Mouse (Mus musculus) midbrain, postnatal 0 days (tissue): ENCODE measurements around the gene Ptges3. TPM values are rescaled to one million over a fixed set of nuclear protein-coding genes. Genes with fewer than 3 reads are reported as not detected.

Experiments
- ATAC-seq: fragments of 200-750 bp; cut with Nextera tagmentation; 2 replicates; pipeline ENCODE4 v1.8.0; 2017; ENCODE audit warnings: moderate number of reproducible peaks, mild to moderate bottlenecking, moderate TSS enrichment, moderate library complexity; ENCODE audit not compliant: low FRiP score
- DNase-seq: peaks from one replicate; pipeline ENCODE4 v3.0.0-alpha.2; 2015; ENCODE audit warnings: low spot score
- H3K27ac ChIP-seq: fragments of 300-500 bp; sonication (generic); 2 replicates; pipeline ENCODE4 v1.5.1; 2014; ENCODE audit warnings: low read depth, mild to moderate bottlenecking, low read length, mixed read lengths
- H3K27me3 ChIP-seq: fragments of 300-500 bp; sonication (generic); 2 replicates; pipeline ENCODE4 v1.6.1; 2014; ENCODE audit warnings: low read length, control low read depth, mixed read lengths; ENCODE audit not compliant: insufficient read depth
- H3K36me3 ChIP-seq: fragments of 300-500 bp; sonication (generic); 2 replicates; pipeline ENCODE4 v1.6.1; 2014; ENCODE audit warnings: low read length, control low read depth, mixed read lengths; ENCODE audit not compliant: insufficient read depth
- H3K4me1 ChIP-seq: fragments of 300-500 bp; sonication (generic); 2 replicates; pipeline ENCODE4 v1.6.1; 2014; ENCODE audit warnings: mild to moderate bottlenecking, control low read depth, antibody characterized with exemption, low read length, mixed read lengths; ENCODE audit not compliant: insufficient read depth
- H3K4me2 ChIP-seq: fragments of 300-500 bp; sonication (generic); 2 replicates; pipeline ENCODE4 v1.6.1; 2014; ENCODE audit warnings: low read depth, mild to moderate bottlenecking, low read length, mixed read lengths; ENCODE audit not compliant: poor library complexity, severe bottlenecking
- H3K4me3 ChIP-seq: fragments of 300-500 bp; sonication (generic); 2 replicates; pipeline ENCODE4 v1.5.1; 2014; ENCODE audit warnings: low read depth, mild to moderate bottlenecking, low read length, moderate library complexity
- H3K9ac ChIP-seq: fragments of 300-500 bp; sonication (generic); replicated peaks from 2 replicates; pipeline ENCODE4 v1.6.1; 2014; ENCODE audit warnings: mild to moderate bottlenecking, low read length, moderate library complexity, mixed read lengths; ENCODE audit not compliant: poor library complexity, severe bottlenecking
- H3K9me3 ChIP-seq: fragments of 300-500 bp; sonication (generic); 2 replicates; pipeline ENCODE4 v1.6.1; 2016; ENCODE audit warnings: low read length, control low read depth
- CTCF ChIP-seq: IDR thresholded peaks from 2 replicates; pipeline ENCODE4 v1.5.1; 2016; ENCODE audit warnings: antibody characterized with exemption, mild to moderate bottlenecking
- WGBS: fragments of 180-500 bp; shearing (Covaris S2); extraction: QIAGEN DNeasy Blood & Tissue Kit; methylation state at CpG from one replicate; pipeline ENCODE4 v1.1.7; 2014; 5-methylcytosine and 5-hydroxymethylcytosine counted together
- polyA plus RNA-seq: library from polyadenylated mRNA; unstranded; fragments of >200 nt; fragmentation: Nextera tagmentation; extraction: Ambion mirVana; gene quantifications from 2 replicates; pipeline ENCODE4 v1.2.1, GENCODE M21; 2015
- total RNA-seq: library from RNA; depleted of rRNA; stranded (reverse); fragments of >200 nt; gene quantifications from 2 replicates; pipeline ENCODE4 v1.2.3, GENCODE M21; 2014

Ptges3 gene
- total and polyA plus RNA-seq, 2 experiments from 2014 or later = 109 to 433 TPM

DNA sequence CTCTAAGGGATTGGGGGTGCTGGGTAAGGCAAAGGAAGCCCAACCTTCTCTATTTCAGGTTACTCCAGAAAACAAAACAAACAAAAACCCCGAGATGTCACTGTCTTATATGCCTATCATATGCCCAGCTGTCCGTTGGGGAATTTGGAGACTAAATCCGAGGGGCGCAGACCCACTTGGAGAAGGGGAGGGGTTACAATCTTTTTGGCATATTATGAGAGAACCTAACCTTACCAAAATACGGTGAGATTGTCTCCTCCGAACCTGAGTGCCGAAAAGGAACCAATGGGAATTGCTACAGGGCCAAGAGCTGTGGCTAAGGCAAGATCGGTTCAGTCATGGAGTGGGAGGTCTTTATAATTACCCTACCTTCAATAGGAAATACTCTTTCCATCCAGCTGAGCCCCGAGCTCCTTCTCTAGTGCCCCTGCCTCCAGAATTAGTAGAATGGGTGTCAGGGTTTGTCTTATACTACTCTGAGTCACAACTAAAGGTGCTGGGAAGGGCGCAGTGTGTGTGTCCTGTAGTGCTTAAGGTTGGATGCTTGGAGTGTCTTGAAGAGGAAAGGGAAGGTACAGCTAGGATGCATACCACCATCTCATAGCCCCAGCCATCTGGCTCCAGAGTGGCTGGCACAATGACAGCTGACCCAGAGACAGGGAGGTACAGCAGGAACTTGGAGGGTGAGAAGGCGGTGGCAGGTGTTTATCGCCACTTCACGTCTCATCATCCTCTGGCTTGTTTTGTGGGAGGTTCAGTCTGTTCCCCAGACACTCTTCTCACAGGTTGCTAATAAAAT is 34.9 kb downstream of the Ptges3 start:
- H3K9me3 ChIP-seq = no peaks in the 10 kb centered on the region
- peak overlapping the region; percentile 95 for H3K4me2 ChIP-seq
- H3K9ac ChIP-seq = peak overlapping the region; percentile 80
- H3K27me3 ChIP-seq = no peaks in the 10 kb centered on the region
- H3K36me3 ChIP-seq = peaks cover 16% of the 10 kb centered on the region
- DNase-seq = peak; percentile 28
- no peak for TF ChIP-seq CTCF
- WGBS = 27% methylated on average over 13 of the region's 13 CpGs
- H3K4me1 ChIP-seq = peaks cover 22% of the 10 kb centered on the region
- peak overlapping the region; percentile 83 for H3K4me3 ChIP-seq
- no peak for ATAC-seq
- H3K27ac ChIP-seq = peak overlapping the region; percentile 80

DNA sequence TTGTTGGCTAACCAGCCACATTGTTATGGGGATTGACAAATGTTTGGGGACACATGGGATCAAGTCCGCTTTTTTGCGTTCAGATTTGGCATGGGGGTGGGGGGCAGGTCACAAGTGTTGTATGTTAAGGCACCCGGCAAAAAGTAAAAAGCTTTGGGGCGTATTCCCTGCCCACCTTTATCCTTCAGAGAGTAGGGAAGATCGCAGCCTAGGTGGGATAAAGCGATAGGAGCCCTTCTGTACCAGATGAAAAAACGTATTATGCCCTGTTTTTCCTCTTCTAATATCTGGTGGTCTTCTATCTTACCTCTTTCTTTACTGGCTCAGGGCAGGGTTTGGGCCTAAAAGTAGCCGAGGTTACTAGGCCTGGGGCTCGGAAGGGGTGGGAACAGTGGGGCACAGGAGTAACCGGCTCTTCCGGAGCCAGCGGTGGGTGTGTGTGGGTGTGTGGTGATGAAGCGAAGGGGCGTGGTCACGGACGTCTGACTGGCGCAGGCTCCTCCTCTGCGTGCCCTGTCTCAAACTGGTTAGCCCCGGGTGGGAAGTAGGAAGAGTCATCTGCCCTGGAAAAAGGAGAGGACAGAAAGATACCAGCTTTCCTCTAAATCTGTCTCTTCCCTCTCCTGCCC is 35.7 kb downstream of the Ptges3 start:
- Histone ChIP-seq H3K4me1 (peaks cover 22% of the 10 kb centered on the region), H3K27ac (no peak overlapping the region), H3K4me2 (peak overlapping the region; percentile 36), H3K36me3 (peaks cover 8% of the 10 kb centered on the region; the same call in 1 of the 2 replicates), H3K9me3 (no peaks in the 10 kb centered on the region), H3K9ac (0 out of 2 replicates have a peak overlapping the region, but pooled peaks have one; percentile 33), H3K27me3 (no peaks in the 10 kb centered on the region), H3K4me3 (peak overlapping the region; percentile 17; the same call in 1 of the 2 replicates)
- TF ChIP-seq CTCF = no peak
- WGBS = 13% methylated on average over 19 of the region's 19 CpGs
- peak; percentile 74 for DNase-seq
- no peak for ATAC-seq

GRCm38 (mm10) chr10:128095003-128095636 is 36.4 kb downstream of the Ptges3 start:
- Histone ChIP-seq H3K4me2 (no peak overlapping the region), H3K9me3 (no peaks in the 10 kb centered on the region), H3K9ac (no peak overlapping the region), H3K4me1 (peaks cover 22% of the 10 kb centered on the region), H3K27me3 (no peaks in the 10 kb centered on the region), H3K4me3 (no peak overlapping the region), H3K36me3 (0 out of 2 replicates have a peak, but pooled peaks cover 3% of the 10 kb centered on the region), H3K27ac (no peak overlapping the region)
- WGBS = 33% methylated on average over 9 of the region's 9 CpGs
- ATAC-seq = no peak
- no peak for TF ChIP-seq CTCF
- no peak for DNase-seq

GRCm38 (mm10) chr10:128096313-128096692 is 37.5 kb downstream of the Ptges3 start:
- H3K27ac ChIP-seq = no peak overlapping the region
- H3K27me3 ChIP-seq = no peaks in the 10 kb centered on the region
- no peak overlapping the region for H3K4me2 ChIP-seq
- TF ChIP-seq CTCF = no peak
- H3K4me3 ChIP-seq = peak overlapping the region; percentile 99
- ATAC-seq (no peak), DNase-seq (no peak)
- H3K36me3 ChIP-seq = no peaks in the 10 kb centered on the region
- WGBS = 27% methylated on average over 4 of the region's 4 CpGs
- peaks cover 20% of the 10 kb centered on the region for H3K4me1 ChIP-seq
- H3K9me3 ChIP-seq = no peaks in the 10 kb centered on the region
- H3K9ac ChIP-seq = no peak overlapping the region

- Histone ChIP-seq H3K36me3 (no peaks in the 10 kb centered on the region), H3K27ac (peak overlapping the region; percentile 80), H3K9ac (peak overlapping the region; percentile 75), H3K9me3 (no peaks in the 10 kb centered on the region), H3K4me1 (peaks cover 14% of the 10 kb centered on the region; the same call in 1 of the 2 replicates), H3K4me2 (peak overlapping the region; percentile 87), H3K4me3 (peak overlapping the region; percentile 99), H3K27me3 (no peaks in the 10 kb centered on the region)
- no peak; the same call in 1 of the 2 replicates for TF ChIP-seq CTCF
- DNase-seq = peak; percentile 94
- WGBS = under 1% methylated on average over 60 of the region's 86 CpGs
- peak; percentile 82 for ATAC-seq
Measured at GRCm38 (mm10) chr10:128096693-128097586, 38.2 kb downstream of the Ptges3 start.
